Mouse (Mus musculus): Measurements from ENCODE around the gene Scarb1. TPM values are rescaled to one million over a fixed set of nuclear protein-coding genes. Genes with fewer than 3 reads are reported as not detected.
"Not testable (repeated sequence)": the region's sequence is repeated elsewhere in the genome, so short reads cannot be mapped to it uniquely, and the experiment has no call there.

The Scarb1 gene
- 71.7 and 85.8 TPM in 2 replicates for total RNA-seq (2014; fragmentation: Nextera tagmentation)
- total RNA-seq (2017): 29.7 and 57.0 TPM in 2 replicates

GRCm38 (mm10) chr5:125340547-125341262 is at the start of gene Scarb1:
Gene Scarb1, minus strand, starts transcription at chr5:125341094.
- ATAC-seq (replicated peaks; ENCODE audit: low FRiP score, low TSS enrichment, poor library complexity, severe bottlenecking): peak; percentile 57

GRCm38 (mm10) chr5:125389579-125390441 is 48.9 kb upstream of the Scarb1 start, which contains the start of gene Ubc:
Gene Ubc, minus strand, starts transcription at chr5:125390202.
- peak; percentile 33 for ATAC-seq (replicated peaks; ENCODE audit: low FRiP score, low TSS enrichment, poor library complexity, severe bottlenecking)

- ATAC-seq (replicated peaks; ENCODE audit: low FRiP score, low TSS enrichment, poor library complexity, severe bottlenecking): peak; percentile 68
Observed at GRCm38 (mm10) chr5:125389131-125389578, 48.3 kb upstream of the Scarb1 start, which contains the start of gene Gm10382. Gene Gm10382, plus strand, starts transcription at chr5:125389322.

- ATAC-seq (replicated peaks; ENCODE audit: low FRiP score, low TSS enrichment, poor library complexity, severe bottlenecking): no peak
Observed at GRCm38 (mm10) chr5:125388358-125389092, 47.6 kb upstream of the Scarb1 start.

- not testable (repeated sequence) for ATAC-seq (replicated peaks; ENCODE audit: low FRiP score, low TSS enrichment, poor library complexity, severe bottlenecking)
Observed at GRCm38 (mm10) chr5:125387295-125387694, 46.4 kb upstream of the Scarb1 start.

GRCm38 (mm10) chr5:125385215-125385940 is 44.5 kb upstream of the Scarb1 start:
- ATAC-seq (replicated peaks; ENCODE audit: low FRiP score, low TSS enrichment, poor library complexity, severe bottlenecking): no peak

- ATAC-seq (replicated peaks; ENCODE audit: low FRiP score, low TSS enrichment, poor library complexity, severe bottlenecking): no peak
Observed at GRCm38 (mm10) chr5:125384512-125385214, 43.8 kb upstream of the Scarb1 start.

GRCm38 (mm10) chr5:125383637-125384420 is 42.9 kb upstream of the Scarb1 start:
- peak; percentile 8; the same call in 1 of the 2 replicates for ATAC-seq (replicated peaks; ENCODE audit: low FRiP score, low TSS enrichment, poor library complexity, severe bottlenecking)

- ATAC-seq (replicated peaks; ENCODE audit: low FRiP score, low TSS enrichment, poor library complexity, severe bottlenecking): peak; percentile 77
Observed at GRCm38 (mm10) chr5:125382673-125383558, 42.0 kb upstream of the Scarb1 start.

- ATAC-seq (replicated peaks; ENCODE audit: low FRiP score, low TSS enrichment, poor library complexity, severe bottlenecking): no peak
Observed at GRCm38 (mm10) chr5:125381954-125382672, 41.2 kb upstream of the Scarb1 start.

- no peak for ATAC-seq (replicated peaks; ENCODE audit: low FRiP score, low TSS enrichment, poor library complexity, severe bottlenecking)
Observed at GRCm38 (mm10) chr5:125378919-125379318, 38.0 kb upstream of the Scarb1 start.

- ATAC-seq (replicated peaks; ENCODE audit: low FRiP score, low TSS enrichment, poor library complexity, severe bottlenecking): no peak
Observed at GRCm38 (mm10) chr5:125377214-125377613, 36.3 kb upstream of the Scarb1 start.

GRCm38 (mm10) chr5:125375871-125376270 is 35.0 kb upstream of the Scarb1 start:
- ATAC-seq (replicated peaks; ENCODE audit: low FRiP score, low TSS enrichment, poor library complexity, severe bottlenecking): no peak

GRCm38 (mm10) chr5:125372027-125372426 is 31.1 kb upstream of the Scarb1 start:
- ATAC-seq (replicated peaks; ENCODE audit: low FRiP score, low TSS enrichment, poor library complexity, severe bottlenecking): no peak

GRCm38 (mm10) chr5:125370950-125371693 is 30.2 kb upstream of the Scarb1 start:
- ATAC-seq (replicated peaks; ENCODE audit: low FRiP score, low TSS enrichment, poor library complexity, severe bottlenecking): no peak
